Mouse (Mus musculus) intestine, postnatal 0 days (tissue): ENCODE measurements around the gene Snrpa. TPM values are rescaled to one million over a fixed set of nuclear protein-coding genes. Genes with fewer than 3 reads are reported as not detected.
"Not testable (repeated sequence)": the region's sequence is repeated elsewhere in the genome, so short reads cannot be mapped to it uniquely, and the experiment has no call there.

Source experiments
- ATAC-seq: fragments of 200-750 bp; cut with Nextera tagmentation; 2 replicates; pipeline ENCODE4 v1.8.0; 2017; ENCODE audit warnings: mild to moderate bottlenecking, moderate TSS enrichment, moderate library complexity
- H3K27ac ChIP-seq: fragments of 300-500 bp; sonication (generic); 2 replicates; pipeline ENCODE4 v1.5.1; 2014; ENCODE audit warnings: mild to moderate bottlenecking, low read depth, low read length, moderate library complexity
- H3K27me3 ChIP-seq: fragments of 300-500 bp; sonication (generic); replicated peaks from 2 replicates; pipeline ENCODE4 v1.6.1; 2014; ENCODE audit warnings: low read length, mixed read lengths; ENCODE audit not compliant: control insufficient read depth, insufficient read depth
- H3K36me3 ChIP-seq: fragments of 300-500 bp; sonication (generic); 2 replicates; pipeline ENCODE4 v1.6.1; 2014; ENCODE audit warnings: mild to moderate bottlenecking, moderate library complexity; ENCODE audit not compliant: control insufficient read depth, insufficient read depth
- H3K4me1 ChIP-seq: fragments of 300-500 bp; sonication (generic); replicated peaks from 2 replicates; pipeline ENCODE4 v1.6.1; 2014; ENCODE audit warnings: antibody characterized with exemption, low read length, mixed read lengths; ENCODE audit not compliant: control insufficient read depth, insufficient read depth
- H3K4me2 ChIP-seq: fragments of 300-500 bp; sonication (generic); replicated peaks from 2 replicates; pipeline ENCODE4 v1.6.1; 2014; ENCODE audit warnings: low read depth, mild to moderate bottlenecking, moderate library complexity
- H3K4me3 ChIP-seq: fragments of 300-500 bp; sonication (generic); 2 replicates; pipeline ENCODE4 v1.5.1; 2014; ENCODE audit warnings: low read depth, low read length
- H3K9ac ChIP-seq: fragments of 300-500 bp; sonication (generic); 2 replicates; pipeline ENCODE4 v1.6.1; 2014; ENCODE audit warnings: mild to moderate bottlenecking, low read depth, low read length
- H3K9me3 ChIP-seq: fragments of 300-500 bp; sonication (generic); 2 replicates; pipeline ENCODE4 v1.6.1; 2016; ENCODE audit warnings: mixed run types; ENCODE audit not compliant: control insufficient read depth
- CTCF ChIP-seq: sonication (generic); IDR thresholded peaks from 2 replicates; pipeline ENCODE4 v1.5.1; 2016; ENCODE audit warnings: low read depth, mild to moderate bottlenecking, control low read depth, antibody characterized with exemption, moderate library complexity
- WGBS: fragments of 180-500 bp; shearing (Covaris S2); extraction: QIAGEN DNeasy Blood & Tissue Kit; methylation state at CpG from one replicate; pipeline ENCODE4 v1.1.7; 2014; 5-methylcytosine and 5-hydroxymethylcytosine counted together
- polyA plus RNA-seq: library from polyadenylated mRNA; unstranded; fragments of >200 nt; fragmentation: Nextera tagmentation; extraction: Ambion mirVana; gene quantifications from 2 replicates; pipeline ENCODE4 v1.2.1, GENCODE M21; 2015

Snrpa gene
- polyA plus RNA-seq = 75.4 and 76.4 TPM in 2 replicates

DNA sequence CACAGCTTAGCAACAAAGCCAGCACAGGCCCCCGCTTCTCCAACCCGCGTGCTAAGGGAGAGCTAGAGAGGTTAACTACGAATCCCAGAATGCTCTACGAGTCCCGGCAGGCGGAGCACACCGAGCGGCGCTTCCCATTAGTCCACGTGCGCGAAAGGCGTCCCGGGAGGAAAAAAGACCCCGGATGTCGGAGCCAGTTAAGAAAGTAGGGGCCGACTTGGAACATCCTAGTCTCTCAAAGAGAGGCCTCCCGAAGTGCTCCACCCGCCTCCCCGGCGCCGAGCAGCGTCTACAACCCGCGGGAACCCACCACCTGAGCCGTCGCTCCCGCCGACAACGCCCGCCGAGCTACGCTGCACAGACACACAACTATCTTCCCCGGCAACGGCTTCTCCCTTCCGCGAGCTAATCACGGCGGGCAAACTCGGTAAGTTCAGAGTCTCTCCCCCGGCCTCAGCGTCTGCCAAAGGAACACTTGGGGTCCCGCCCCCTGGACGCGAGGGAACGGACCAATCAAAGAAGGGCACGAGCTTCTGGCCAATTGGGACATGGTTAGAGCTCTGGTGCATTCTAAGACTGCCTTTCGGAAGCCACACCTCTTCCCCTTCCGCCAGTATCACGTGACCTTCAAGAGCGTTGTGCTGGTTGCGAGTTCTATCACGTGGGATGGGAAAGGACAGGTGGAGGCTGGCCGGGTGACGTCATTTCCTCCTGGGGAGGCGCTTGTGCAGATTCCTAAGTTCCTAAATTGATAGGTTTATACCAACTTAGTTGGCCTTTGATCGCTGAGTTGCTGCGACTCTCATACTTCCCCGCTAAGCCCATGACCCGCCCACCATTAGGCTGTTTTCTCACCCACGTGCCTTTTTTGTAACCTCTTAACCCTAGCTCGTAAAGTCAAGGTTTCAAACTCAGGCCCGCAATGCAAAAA lies at the start of gene Snrpa, which contains the start of gene BC024978:
TSS of gene Snrpa (minus strand) at position 591 of the 931 bp plus-strand sequence.
TSS of gene BC024978 (plus strand) at position 101 of the 931 bp plus-strand sequence.
- Histone ChIP-seq H3K9ac (peak within 1 kb of the TSS; percentile 85), H3K27ac (peak within 1 kb of the TSS; percentile 100), H3K36me3 (peaks cover 29% of the 10 kb centered on the region), H3K4me3 (peak within 1 kb of the TSS; percentile 85), H3K9me3 (no peaks in the 10 kb centered on the region), H3K4me1 (peaks cover 4% of the 10 kb centered on the region; the same call in 1 of the 2 replicates), H3K4me2 (peak within 1 kb of the TSS; percentile 74), H3K27me3 (no peaks in the 10 kb centered on the region)
- no peak for TF ChIP-seq CTCF
- ATAC-seq = peak; percentile 99
- WGBS = under 1% methylated on average over 64 of the region's 64 CpGs

DNA sequence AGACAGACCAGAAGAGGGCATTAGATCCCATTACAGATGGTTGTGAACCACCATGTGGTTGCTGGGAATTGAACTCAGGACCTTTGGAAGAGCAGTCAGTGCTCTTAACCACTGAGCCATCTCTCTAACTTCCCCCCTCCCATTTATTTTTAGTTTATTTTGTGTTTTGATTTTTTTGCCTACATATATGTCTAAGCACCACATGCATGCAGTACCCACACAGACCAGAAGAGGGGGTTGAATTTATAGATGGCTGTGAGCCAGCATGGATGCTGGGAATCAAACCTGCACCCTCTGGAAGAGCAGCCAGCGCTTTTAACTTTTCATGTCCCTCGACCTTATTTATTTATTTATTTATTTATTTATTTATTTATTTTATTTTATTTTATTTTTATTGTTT lies 48.0 kb upstream of the Snrpa start:
- not testable (repeated sequence) for H3K27me3 ChIP-seq, H3K9ac ChIP-seq, H3K9me3 ChIP-seq, H3K4me1 ChIP-seq, ATAC-seq, H3K27ac ChIP-seq, H3K4me3 ChIP-seq, H3K4me2 ChIP-seq
- TF ChIP-seq CTCF = peak; percentile 55
- H3K36me3 ChIP-seq = peaks cover 52% of the 10 kb centered on the region
- 84% methylated on average over 2 of the region's 2 CpGs for WGBS

DNA sequence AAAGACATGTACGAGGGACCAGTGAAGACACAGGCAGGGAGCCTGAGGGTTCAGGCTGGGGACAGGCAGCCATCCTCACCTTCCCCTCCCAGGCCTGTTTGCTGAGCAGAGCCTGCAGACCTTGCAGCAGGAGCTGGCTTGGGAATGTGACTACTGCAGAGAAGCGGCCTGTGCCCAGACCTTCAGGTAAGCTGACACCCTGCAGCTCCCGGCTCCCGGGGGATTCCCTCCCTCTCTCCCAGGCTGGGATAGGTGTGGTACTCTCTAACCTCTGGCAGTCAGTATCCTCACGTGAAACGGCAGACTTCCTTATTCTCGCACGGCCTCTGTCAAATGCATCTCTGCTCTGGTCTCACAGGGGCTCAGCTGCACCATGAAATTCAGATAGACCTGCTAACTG lies 47.1 kb upstream of the Snrpa start:
- Histone ChIP-seq H3K27ac (no peak overlapping the region), H3K9me3 (no peaks in the 10 kb centered on the region), H3K9ac (no peak overlapping the region), H3K27me3 (no peaks in the 10 kb centered on the region), H3K36me3 (peaks cover 54% of the 10 kb centered on the region), H3K4me2 (no peak overlapping the region), H3K4me3 (no peak overlapping the region), H3K4me1 (no peaks in the 10 kb centered on the region)
- 70% methylated on average over 8 of the region's 8 CpGs for WGBS
- no peak for TF ChIP-seq CTCF
- no peak for ATAC-seq

DNA sequence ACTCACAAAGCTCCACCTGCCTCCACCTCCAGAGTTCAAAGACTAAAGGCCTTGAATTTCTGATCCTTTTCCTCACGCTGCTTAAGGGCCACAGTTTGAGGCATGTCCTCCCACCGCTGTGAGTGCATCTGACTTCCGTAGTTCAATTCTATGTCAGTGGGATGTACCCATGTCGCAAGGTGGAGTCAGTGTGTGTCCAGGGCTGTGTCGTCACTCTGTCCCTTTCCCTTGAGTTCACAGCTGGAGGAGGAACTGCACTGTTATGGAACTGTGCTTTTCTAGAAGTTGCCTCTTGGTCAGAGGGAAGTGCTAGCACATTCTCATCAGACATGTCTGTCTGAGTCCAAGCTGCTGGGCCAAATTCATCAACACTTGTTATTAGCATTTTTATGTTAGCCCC lies 42.5 kb upstream of the Snrpa start:
- no peaks in the 10 kb centered on the region for H3K4me1 ChIP-seq
- ATAC-seq = no peak
- no peak for TF ChIP-seq CTCF
- peaks cover 40% of the 10 kb centered on the region for H3K36me3 ChIP-seq
- no peak overlapping the region for H3K9ac ChIP-seq
- no peak overlapping the region for H3K4me2 ChIP-seq
- no peaks in the 10 kb centered on the region for H3K27me3 ChIP-seq
- WGBS = 92% methylated on average over 5 of the region's 5 CpGs
- no peak overlapping the region for H3K4me3 ChIP-seq
- no peak overlapping the region for H3K27ac ChIP-seq
- no peaks in the 10 kb centered on the region for H3K9me3 ChIP-seq

DNA sequence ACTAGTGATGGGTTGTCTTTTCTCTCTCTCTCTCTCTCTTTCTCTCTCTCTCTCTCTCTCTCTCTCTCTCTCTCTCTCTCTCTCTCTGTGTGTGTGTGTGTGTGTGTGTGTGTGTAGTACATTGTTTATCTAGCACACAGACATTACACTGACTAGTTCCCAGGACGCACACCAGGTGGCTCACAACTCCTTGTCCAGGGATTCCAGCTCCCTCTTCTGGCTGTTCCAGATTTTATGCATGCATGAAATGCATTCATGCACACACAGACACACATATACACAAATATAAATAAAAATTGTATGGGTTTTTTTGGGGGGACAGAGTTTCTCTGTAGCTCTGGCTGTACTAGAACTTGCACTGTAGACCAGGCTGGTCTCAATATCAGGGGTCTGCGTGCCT lies 41.5 kb upstream of the Snrpa start:
- no peak overlapping the region for H3K27ac ChIP-seq
- H3K4me1 ChIP-seq = no peaks in the 10 kb centered on the region
- H3K4me3 ChIP-seq = no peak overlapping the region
- H3K36me3 ChIP-seq = peaks cover 35% of the 10 kb centered on the region
- H3K9me3 ChIP-seq = no peaks in the 10 kb centered on the region
- TF ChIP-seq CTCF = peak; percentile 61
- no peak overlapping the region for H3K4me2 ChIP-seq
- 83% methylated on average over 2 of the region's 2 CpGs for WGBS
- no peaks in the 10 kb centered on the region for H3K27me3 ChIP-seq
- H3K9ac ChIP-seq = no peak overlapping the region
- ATAC-seq = no peak

DNA sequence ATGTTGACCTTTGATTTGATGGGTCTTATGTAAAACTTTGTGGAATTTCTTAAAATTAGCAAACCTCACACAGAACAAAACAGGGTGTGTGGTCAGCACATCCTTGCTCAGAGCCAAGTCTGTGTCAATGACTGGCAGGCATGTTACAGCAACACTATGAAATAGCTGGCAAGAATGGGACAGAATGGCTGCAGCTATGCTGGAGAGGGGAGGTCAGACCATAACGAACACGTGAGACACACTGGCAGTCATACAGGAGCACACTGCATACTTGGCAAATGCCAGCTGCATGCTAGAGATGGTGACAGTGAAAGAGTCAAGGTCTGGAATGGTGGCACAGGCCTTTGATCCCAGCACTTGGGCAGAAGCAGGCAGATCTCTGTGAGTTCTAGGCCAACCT lies 39.7 kb upstream of the Snrpa start:
- Histone ChIP-seq H3K27ac (no peak overlapping the region), H3K9me3 (no peaks in the 10 kb centered on the region), H3K27me3 (no peaks in the 10 kb centered on the region), H3K9ac (no peak overlapping the region), H3K4me3 (no peak overlapping the region), H3K4me1 (no peaks in the 10 kb centered on the region), H3K4me2 (no peak overlapping the region), H3K36me3 (peaks cover 24% of the 10 kb centered on the region)
- no peak for TF ChIP-seq CTCF
- ATAC-seq = no peak
- 91% methylated on average over 2 of the region's 2 CpGs for WGBS
